Mouse (Mus musculus) C2C12 (cell line): Measurements from ENCODE around the gene Ccdc142. TPM values are rescaled to one million over a fixed set of nuclear protein-coding genes. Genes with fewer than 3 reads are reported as not detected.

Experiments
- H3K27me3 ChIP-seq: one replicate; pipeline ENCODE4 v1.6.1; 2011; ENCODE audit not compliant: control insufficient read depth, insufficient read depth, insufficient read length
- H3K36me3 ChIP-seq: one replicate; pipeline ENCODE4 v1.6.1; 2011; ENCODE audit not compliant: control insufficient read depth, insufficient read depth
- H3K4me3 ChIP-seq: one replicate; pipeline ENCODE4 v1.5.1; 2011; ENCODE audit warnings: mild to moderate bottlenecking, control low read depth; ENCODE audit not compliant: poor library complexity, insufficient read depth, severe bottlenecking
- H3K79me2 ChIP-seq: one replicate; pipeline ENCODE4 v1.6.1; 2011; ENCODE audit not compliant: control insufficient read depth, insufficient read depth
- H3K79me3 ChIP-seq: one replicate; pipeline ENCODE4 v1.6.1; 2011; ENCODE audit warnings: low read depth, control low read depth
- H3ac ChIP-seq: one replicate; pipeline ENCODE3; 2011; ENCODE audit warnings: low read depth; ENCODE audit not compliant: control insufficient read depth, insufficient read length
- CEBPB ChIP-seq: IDR thresholded peaks from one replicate; pipeline ENCODE4 v1.6.1; 2011; ENCODE audit warnings: low read depth, mild to moderate bottlenecking, control low read depth, moderate library complexity
- CTCF ChIP-seq: IDR thresholded peaks from one replicate; pipeline ENCODE4 v1.5.1; 2011; ENCODE audit not compliant: control insufficient read depth, insufficient read depth, insufficient read length
- FOSL1 ChIP-seq: IDR thresholded peaks from one replicate; pipeline ENCODE4 v1.8.0; 2011; ENCODE audit warnings: mild to moderate bottlenecking, low read length; ENCODE audit not compliant: poor library complexity, insufficient read depth, severe bottlenecking
- MAX ChIP-seq: IDR thresholded peaks from one replicate; pipeline ENCODE4 v1.6.1; 2011; ENCODE audit warnings: mild to moderate bottlenecking, control low read depth
- MYOD1 ChIP-seq: IDR thresholded peaks from one replicate; pipeline ENCODE4 v1.6.1; 2011; ENCODE audit warnings: low read depth; ENCODE audit not compliant: control insufficient read depth, insufficient read length
- MYOG ChIP-seq: IDR thresholded peaks from one replicate; pipeline ENCODE4 v1.6.1; 2011; ENCODE audit not compliant: control insufficient read depth, insufficient read length; ENCODE audit errors: extremely low read depth
- USF1 ChIP-seq: IDR thresholded peaks from one replicate; pipeline ENCODE4 v1.6.1; 2011; ENCODE audit warnings: low read depth, mild to moderate bottlenecking, control low read depth, moderate library complexity
- polyA plus RNA-seq: library from polyadenylated mRNA; unstranded; fragments of >200 nt; fragmentation: generic; extraction: Trizol; gene quantifications from one replicate; pipeline ENCODE4 v1.2.1, GENCODE M21; 2012; ENCODE audit warnings: missing spikeins

Gene Ccdc142
- polyA plus RNA-seq, 1 experiment: 0.75 TPM

DNA sequence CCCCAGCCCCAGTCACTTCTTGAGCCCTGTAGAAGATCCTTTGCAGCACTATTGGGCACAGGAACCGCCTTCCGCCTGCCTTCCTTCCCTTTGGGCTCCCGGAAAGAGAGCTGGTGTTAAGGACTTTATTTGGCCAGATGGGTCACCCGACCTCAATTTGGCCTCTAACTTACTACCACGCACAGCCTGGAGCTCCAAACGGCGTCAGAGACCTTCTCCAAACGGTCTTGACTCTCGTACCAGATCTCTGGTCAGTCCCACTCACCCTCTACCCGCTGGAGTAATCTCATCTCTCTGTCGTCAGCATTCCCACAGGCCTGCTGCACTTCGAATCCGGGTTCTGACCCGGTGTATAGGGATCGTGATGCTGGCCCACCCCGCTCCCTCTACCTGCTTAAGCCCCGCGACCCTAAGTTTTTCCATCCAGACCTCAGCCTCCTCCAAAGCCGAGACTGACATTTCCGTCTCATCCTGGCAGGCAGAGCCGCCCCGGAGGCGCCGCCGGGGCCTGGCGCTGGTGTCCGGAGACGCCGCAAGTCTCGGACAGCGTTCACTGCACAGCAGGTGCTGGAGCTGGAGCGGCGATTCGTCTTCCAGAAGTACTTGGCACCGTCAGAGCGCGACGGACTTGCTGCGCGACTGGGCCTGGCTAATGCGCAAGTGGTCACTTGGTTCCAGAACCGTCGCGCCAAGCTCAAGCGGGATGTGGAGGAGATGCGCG, 14.0 kb upstream of the Ccdc142 start:
- H3K79me3 ChIP-seq: no peaks in the 10 kb centered on the region
- TF ChIP-seq MAX: no peak
- TF ChIP-seq CEBPB: no peak
- TF ChIP-seq FOSL1: no peak
- no peak for TF ChIP-seq MYOD1
- TF ChIP-seq USF1: no peak
- no peak overlapping the region for H3ac ChIP-seq
- H3K27me3 ChIP-seq: peaks cover 48% of the 10 kb centered on the region
- H3K79me2 ChIP-seq: no peaks in the 10 kb centered on the region
- no peaks in the 10 kb centered on the region for H3K36me3 ChIP-seq
- H3K4me3 ChIP-seq: no peak overlapping the region

DNA sequence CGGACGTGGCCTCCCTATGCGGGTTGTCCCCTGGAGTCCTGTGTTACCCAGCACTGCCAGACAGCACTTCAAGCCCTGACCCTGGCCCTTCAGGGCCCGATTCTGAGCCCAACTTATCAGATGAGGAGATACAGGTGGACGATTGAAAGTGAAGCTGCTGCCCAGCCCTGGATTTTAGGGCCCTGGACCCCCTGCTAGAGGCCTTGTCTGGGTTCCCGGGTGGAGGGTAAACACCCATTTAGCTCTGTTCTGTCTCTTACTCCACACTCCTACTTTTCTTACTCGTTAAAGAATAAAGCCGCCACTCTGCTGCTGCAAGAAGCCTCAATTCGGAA, 13.5 kb upstream of the Ccdc142 start:
- Histone ChIP-seq H3K4me3 (no peak overlapping the region), H3K79me2 (no peaks in the 10 kb centered on the region), H3K27me3 (peaks cover 52% of the 10 kb centered on the region), H3K79me3 (no peaks in the 10 kb centered on the region), H3K36me3 (no peaks in the 10 kb centered on the region), H3ac (no peak overlapping the region)
- TF ChIP-seq MYOG (no peak), CEBPB (no peak), CTCF (no peak)

DNA sequence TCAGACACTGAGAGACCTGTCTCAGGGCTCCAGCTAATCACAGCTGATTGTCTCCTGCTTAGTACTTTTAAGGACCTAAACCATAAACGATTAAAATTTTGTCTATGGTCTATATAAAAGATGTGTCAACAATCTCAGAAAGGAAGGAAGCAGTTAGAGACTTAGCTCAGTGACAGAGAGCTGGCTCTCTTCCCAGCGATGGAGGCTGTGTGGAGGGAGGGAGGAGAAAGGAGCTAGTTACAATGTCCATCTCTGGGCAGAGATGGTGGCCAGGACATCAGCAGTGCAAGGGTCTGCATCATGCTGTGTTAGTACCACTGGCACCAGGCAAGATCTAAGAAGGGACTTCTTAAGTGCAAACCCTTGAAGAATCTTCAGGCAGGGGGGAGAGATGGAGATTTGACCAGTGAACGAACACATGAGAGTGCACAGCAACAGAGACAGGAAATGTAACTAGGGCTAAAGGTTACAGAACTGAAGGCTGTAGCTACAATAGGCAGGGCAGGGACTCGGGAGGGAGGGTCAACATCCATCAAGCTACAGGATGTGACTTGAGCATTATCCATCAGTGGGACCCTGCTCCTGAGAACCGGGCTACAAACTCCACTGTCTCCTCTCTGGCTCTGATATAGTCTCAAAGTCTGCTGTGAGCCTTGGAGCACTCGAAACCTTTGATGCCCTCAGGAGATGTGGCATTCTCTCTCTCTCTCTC, 8.8 kb upstream of the Ccdc142 start:
- Histone ChIP-seq H3ac (no peak overlapping the region), H3K4me3 (no peak overlapping the region), H3K36me3 (no peaks in the 10 kb centered on the region), H3K79me2 (no peaks in the 10 kb centered on the region), H3K79me3 (no peaks in the 10 kb centered on the region), H3K27me3 (peaks cover 33% of the 10 kb centered on the region)
- TF ChIP-seq CEBPB: no peak
- no peak for TF ChIP-seq USF1
- no peak for TF ChIP-seq MAX
- no peak for TF ChIP-seq CTCF
- no peak for TF ChIP-seq MYOG
- no peak for TF ChIP-seq MYOD1
- no peak for TF ChIP-seq FOSL1

DNA sequence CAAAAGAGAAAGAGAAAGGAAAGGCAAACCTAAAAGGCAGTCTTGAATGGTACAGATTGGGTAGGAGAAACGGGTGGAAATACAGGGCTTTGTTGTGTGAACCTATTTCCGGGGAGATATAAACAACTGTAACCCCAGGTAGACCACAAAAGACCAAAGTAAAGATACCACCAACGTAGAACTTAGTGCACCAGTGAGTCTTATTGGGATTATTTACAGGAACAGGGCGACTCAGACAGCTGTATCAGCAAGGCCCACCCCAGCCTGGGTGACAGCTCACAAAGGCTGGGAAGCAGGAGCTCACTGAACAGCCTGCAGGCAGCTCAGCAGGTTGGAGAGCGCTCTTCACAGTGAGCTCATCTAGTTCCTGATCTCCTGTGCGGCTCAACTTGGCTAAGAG, 5.4 kb upstream of the Ccdc142 start:
- Histone ChIP-seq H3K79me3 (no peaks in the 10 kb centered on the region), H3K79me2 (no peaks in the 10 kb centered on the region), H3K36me3 (no peaks in the 10 kb centered on the region), H3ac (no peak overlapping the region), H3K27me3 (peaks cover 7% of the 10 kb centered on the region), H3K4me3 (no peak overlapping the region)
- TF ChIP-seq MYOG: no peak
- TF ChIP-seq MAX: no peak
- no peak for TF ChIP-seq MYOD1
- no peak for TF ChIP-seq CTCF
- TF ChIP-seq FOSL1: no peak
- no peak for TF ChIP-seq CEBPB
- no peak for TF ChIP-seq USF1

DNA sequence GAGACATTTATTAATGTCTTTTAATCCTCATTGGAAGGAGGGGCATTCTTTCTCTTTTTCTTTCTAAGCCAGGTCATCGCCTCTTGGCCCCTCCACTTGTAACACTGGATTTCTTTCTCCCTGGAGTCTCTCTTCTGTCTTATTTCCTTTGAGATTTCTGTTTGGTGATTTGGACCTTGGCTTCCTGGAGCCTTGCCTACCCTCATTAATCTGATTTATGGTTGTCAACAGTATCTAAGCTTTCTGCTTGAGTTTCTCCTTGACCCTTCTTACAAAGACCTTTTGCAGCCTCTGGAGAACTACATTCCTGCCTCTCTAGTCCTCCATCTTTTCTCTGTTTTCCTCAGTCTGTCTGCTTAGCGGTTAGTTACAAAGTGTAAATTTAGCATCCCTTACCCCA, 3.0 kb upstream of the Ccdc142 start:
- H3K79me2 ChIP-seq: no peaks in the 10 kb centered on the region
- H3K4me3 ChIP-seq: no peak overlapping the region
- TF ChIP-seq MAX: no peak
- no peak for TF ChIP-seq USF1
- no peak for TF ChIP-seq CEBPB
- no peak for TF ChIP-seq MYOD1
- TF ChIP-seq MYOG: no peak
- no peak for TF ChIP-seq FOSL1
- no peak for TF ChIP-seq CTCF
- H3ac ChIP-seq: no peak overlapping the region
- H3K36me3 ChIP-seq: no peaks in the 10 kb centered on the region
- H3K27me3 ChIP-seq: peaks cover 4% of the 10 kb centered on the region
- H3K79me3 ChIP-seq: no peaks in the 10 kb centered on the region
